Mouse (Mus musculus) embryonic facial prominence, embryonic 12.5 days (tissue): ENCODE measurements around the gene Fam229b. TPM values are rescaled to one million over a fixed set of nuclear protein-coding genes. Genes with fewer than 3 reads are reported as not detected.

ENCODE experiments used
- ATAC-seq: fragments of 200-750 bp; cut with Nextera tagmentation; 2 replicates; pipeline ENCODE4 v1.8.0; 2017; ENCODE audit not compliant: insufficient number of reproducible peaks, insufficient read depth, low FRiP score, low TSS enrichment
- H3K27ac ChIP-seq: fragments of 300-500 bp; sonication (generic); 2 replicates; pipeline ENCODE4 v1.5.1; 2016; ENCODE audit warnings: mild to moderate bottlenecking
- H3K27me3 ChIP-seq: fragments of 300-500 bp; sonication (generic); 2 replicates; pipeline ENCODE4 v1.6.1; 2016; ENCODE audit warnings: mild to moderate bottlenecking, moderate library complexity
- H3K36me3 ChIP-seq: fragments of 300-500 bp; sonication (generic); 2 replicates; pipeline ENCODE4 v1.6.1; 2016; ENCODE audit warnings: mild to moderate bottlenecking
- H3K4me1 ChIP-seq: fragments of 300-500 bp; sonication (generic); 2 replicates; pipeline ENCODE4 v1.6.1; 2016
- H3K4me2 ChIP-seq: fragments of 300-500 bp; sonication (generic); replicated peaks from 2 replicates; pipeline ENCODE4 v1.6.1; 2016; ENCODE audit warnings: mild to moderate bottlenecking, moderate library complexity
- H3K4me3 ChIP-seq: fragments of 300-500 bp; sonication (generic); 2 replicates; pipeline ENCODE4 v1.5.1; 2016; ENCODE audit warnings: mild to moderate bottlenecking
- H3K9ac ChIP-seq: fragments of 300-500 bp; sonication (generic); 2 replicates; pipeline ENCODE4 v1.6.1; 2016; ENCODE audit warnings: mild to moderate bottlenecking, moderate library complexity
- H3K9me3 ChIP-seq: fragments of 300-500 bp; sonication (generic); 2 replicates; pipeline ENCODE4 v1.6.1; 2016; ENCODE audit warnings: mild to moderate bottlenecking, moderate library complexity
- WGBS: fragments of 180-500 bp; shearing (Covaris S2); methylation state at CpG from one replicate; pipeline ENCODE4 v1.1.7; 2016; 5-methylcytosine and 5-hydroxymethylcytosine counted together
- polyA plus RNA-seq: library from polyadenylated mRNA; unstranded; fragments of >200 nt; fragmentation: Nextera tagmentation; extraction: Ambion mirVana; gene quantifications from 2 replicates; pipeline ENCODE4 v1.2.1, GENCODE M21; 2016

Fam229b gene
- 16.5 TPM in 2 replicates for polyA plus RNA-seq

DNA sequence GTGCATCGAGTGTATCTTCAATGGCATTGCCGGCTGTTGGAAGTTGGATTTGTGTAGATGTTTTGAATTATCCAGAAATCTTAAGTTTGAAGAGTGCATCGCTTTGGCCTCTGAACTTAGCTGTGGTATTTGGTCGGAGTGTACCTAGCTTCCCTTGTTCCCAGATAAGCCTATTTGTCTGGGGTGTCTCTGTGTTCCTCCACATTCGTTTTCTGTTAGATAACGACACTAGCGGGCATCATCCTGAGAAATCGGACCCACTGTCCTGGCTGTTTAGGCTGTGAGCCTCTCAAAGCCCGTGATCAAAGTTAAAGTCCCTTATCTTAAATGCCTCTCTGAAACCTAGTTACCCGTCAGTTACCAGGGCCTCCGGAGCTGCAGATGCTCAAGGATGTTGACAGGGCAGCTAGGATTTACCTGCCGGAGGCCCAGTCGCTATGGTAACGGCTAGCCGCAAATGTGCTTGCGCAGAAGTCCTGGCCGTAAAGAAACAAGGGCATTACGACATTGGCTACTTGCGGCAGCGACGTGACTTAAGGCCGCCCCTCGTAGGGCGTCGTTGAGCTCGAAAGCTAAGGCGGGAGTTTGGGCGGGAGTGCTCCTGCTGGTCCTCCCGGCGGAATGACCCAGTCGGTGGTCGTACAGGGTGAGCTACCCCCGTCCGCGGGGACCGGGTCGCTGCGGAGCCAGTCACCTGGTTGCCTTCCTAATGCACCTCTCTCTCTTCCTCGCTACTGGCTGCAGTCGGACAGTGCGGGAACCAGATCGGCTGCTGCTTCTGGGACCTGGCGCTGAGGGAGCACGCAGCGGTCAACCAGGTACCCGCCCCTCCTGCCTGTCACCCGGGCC, at the start of gene Fam229b, which contains the start of gene Tube1:
Fam229b (minus strand) TSS at position 453 of the 849 bp plus-strand sequence.
Tube1 (plus strand) TSS at position 515 of the 849 bp plus-strand sequence.
- Histone ChIP-seq H3K4me2 (peak within 1 kb of the TSS; percentile 72), H3K27me3 (no peaks in the 10 kb centered on the region), H3K9ac (peak within 1 kb of the TSS; percentile 66), H3K9me3 (no peaks in the 10 kb centered on the region), H3K4me3 (peak within 1 kb of the TSS; percentile 60), H3K4me1 (peaks cover 15% of the 10 kb centered on the region), H3K36me3 (peaks cover 15% of the 10 kb centered on the region), H3K27ac (no peak within 1 kb of the TSS; the same call in 1 of the 2 replicates)
- 5% methylated on average over 47 of the region's 47 CpGs for WGBS
- ATAC-seq = peak; percentile 91

DNA sequence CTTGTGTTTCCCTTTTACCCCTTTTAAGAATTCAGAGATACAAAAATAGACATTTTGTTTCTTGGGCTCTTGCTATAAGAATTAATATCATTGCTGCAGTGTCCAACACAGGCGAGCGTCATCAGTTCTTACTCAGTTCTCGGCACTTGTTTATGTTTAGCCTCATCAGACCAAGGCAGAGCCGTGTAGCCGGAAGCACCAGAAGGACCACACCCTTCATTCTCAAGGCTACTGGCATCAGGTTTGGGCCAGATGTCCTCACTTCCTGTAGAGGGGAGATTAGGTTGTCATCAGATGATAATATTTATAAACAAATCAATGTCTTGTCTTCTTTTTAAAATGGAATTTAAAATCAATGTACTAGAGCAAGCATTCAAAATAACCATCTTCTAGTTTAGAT, 43.3 kb upstream of the Fam229b start:
- Histone ChIP-seq H3K36me3 (no peaks in the 10 kb centered on the region), H3K9me3 (no peaks in the 10 kb centered on the region), H3K4me3 (no peak overlapping the region), H3K4me2 (no peak overlapping the region), H3K27ac (no peak overlapping the region), H3K9ac (no peak overlapping the region), H3K27me3 (no peaks in the 10 kb centered on the region), H3K4me1 (peaks cover 17% of the 10 kb centered on the region)
- WGBS = 83% methylated on average over 5 of the region's 5 CpGs
- ATAC-seq = no peak

DNA sequence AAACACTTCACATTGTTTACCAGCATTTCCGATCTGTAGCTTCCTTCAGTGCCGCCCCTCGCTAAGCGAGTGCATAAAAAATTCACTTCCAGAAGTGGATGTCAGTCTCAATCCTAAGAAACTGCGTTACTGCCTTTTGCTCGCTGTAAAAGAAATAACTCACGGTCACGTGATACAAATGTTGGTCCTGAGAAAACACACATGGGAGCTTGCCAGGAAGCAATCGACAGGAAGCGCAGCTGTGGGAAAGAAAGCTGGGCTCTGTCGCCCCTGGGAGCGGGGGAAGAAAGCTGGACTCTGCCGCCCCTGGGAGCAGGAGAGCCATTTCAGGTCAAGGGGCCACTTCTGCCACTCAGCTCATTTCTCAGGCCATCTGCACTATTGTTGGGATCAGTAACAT, 39.4 kb upstream of the Fam229b start:
- no peaks in the 10 kb centered on the region for H3K9me3 ChIP-seq
- peak overlapping the region; percentile 10 for H3K4me2 ChIP-seq
- WGBS = 30% methylated on average over 13 of the region's 13 CpGs
- peaks cover 33% of the 10 kb centered on the region for H3K4me1 ChIP-seq
- no peaks in the 10 kb centered on the region for H3K27me3 ChIP-seq
- H3K27ac ChIP-seq = peak overlapping the region; percentile 87; the same call in 1 of the 2 replicates
- no peak for ATAC-seq
- H3K36me3 ChIP-seq = no peaks in the 10 kb centered on the region
- no peak overlapping the region for H3K9ac ChIP-seq
- no peak overlapping the region for H3K4me3 ChIP-seq

DNA sequence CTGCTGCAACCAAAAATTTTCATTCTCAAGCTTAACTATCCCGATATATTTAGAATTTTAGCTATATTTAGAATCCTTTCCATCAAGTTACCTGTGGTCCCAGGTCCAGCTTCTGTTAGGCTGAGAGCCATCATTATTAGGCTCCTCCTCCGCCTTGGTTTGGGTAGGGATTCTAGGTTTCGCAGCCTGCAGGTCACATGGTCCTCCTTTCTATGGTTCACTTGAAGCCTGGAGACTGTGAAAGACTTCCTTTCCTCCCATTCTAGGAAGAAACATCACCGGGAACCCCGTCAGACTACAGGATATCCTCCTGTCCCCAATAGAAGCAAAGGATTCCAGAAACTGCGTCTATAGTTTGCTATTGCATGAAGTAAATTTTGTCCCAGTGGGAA, 38.8 kb upstream of the Fam229b start:
- H3K27ac ChIP-seq = peak overlapping the region; percentile 87
- peaks cover 33% of the 10 kb centered on the region for H3K4me1 ChIP-seq
- no peak overlapping the region for H3K9ac ChIP-seq
- H3K9me3 ChIP-seq = no peaks in the 10 kb centered on the region
- no peak for ATAC-seq
- peak overlapping the region; percentile 48 for H3K4me2 ChIP-seq
- H3K36me3 ChIP-seq = no peaks in the 10 kb centered on the region
- no peaks in the 10 kb centered on the region for H3K27me3 ChIP-seq
- no peak overlapping the region for H3K4me3 ChIP-seq
- WGBS = 68% methylated on average over 6 of the region's 6 CpGs

DNA sequence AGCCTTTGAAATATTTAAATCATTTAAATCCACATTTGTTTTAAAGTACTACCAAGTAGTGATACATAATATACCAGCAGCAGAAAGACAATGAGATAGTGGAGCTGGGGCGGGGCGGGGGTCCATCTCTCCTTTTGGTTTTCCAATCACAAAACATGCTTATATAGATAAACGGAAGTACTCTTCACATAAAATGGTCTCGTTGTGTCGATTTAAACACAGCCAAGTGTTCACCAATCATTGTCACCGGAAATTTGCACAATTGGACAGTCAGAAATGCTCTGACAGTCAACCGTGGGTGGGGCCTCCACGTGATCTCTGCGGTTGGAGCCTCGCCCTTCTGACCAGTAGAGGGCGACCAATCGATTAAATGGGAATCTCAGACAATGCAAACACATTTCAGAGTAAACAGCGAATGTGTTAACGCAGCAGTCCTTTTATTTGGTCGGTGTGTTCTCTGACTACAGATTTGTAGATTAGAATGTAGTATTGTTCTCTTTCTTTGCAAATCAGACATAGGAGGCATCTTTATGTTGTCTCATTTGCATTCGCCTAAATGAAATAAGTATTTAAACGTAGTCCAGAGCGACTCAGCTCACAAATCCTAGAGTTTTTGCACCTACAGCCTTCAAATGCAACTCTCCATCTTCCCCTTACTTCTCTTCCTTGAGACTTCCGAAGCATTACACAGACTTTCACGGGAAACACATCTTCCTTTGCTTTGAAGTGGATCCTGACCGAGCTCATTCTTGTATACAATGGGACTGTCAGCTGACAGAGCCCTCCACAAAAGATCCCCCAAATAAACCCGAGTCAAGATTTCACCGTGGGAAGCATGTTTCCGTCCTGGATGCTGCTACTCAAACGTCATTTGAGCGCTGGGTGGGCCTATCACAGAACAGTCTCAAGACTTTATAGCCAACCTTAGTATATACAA, 38.2 kb upstream of the Fam229b start:
- no peak overlapping the region for H3K9ac ChIP-seq
- 16% methylated on average over 26 of the region's 26 CpGs for WGBS
- H3K4me3 ChIP-seq = peak overlapping the region; percentile 30

DNA sequence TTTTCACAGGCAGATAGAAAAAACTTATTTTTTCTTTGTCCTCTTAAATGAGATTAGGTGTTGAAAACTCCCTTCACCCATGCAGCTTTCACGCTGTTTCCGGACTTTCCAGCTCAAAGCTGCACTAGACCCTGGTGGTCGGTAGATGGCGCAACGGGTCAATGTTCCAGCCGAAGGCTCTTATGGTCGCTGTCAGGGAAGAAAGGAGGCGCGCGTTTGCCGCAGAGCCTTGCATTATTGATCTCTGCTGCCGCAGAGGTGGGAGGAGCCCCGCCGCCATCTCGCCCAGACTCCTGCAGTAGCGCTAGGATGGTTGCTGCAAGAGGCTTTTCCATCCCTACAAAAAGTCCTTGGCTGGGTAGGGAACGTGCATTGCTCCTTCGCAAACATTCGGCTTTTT, 37.4 kb upstream of the Fam229b start:
- peak overlapping the region; percentile 30 for H3K4me3 ChIP-seq
- H3K9ac ChIP-seq = no peak overlapping the region
- WGBS = under 1% methylated on average over 19 of the region's 19 CpGs
- H3K9me3 ChIP-seq = no peaks in the 10 kb centered on the region
- H3K27me3 ChIP-seq = no peaks in the 10 kb centered on the region
- H3K27ac ChIP-seq = peak overlapping the region; percentile 87
- H3K36me3 ChIP-seq = no peaks in the 10 kb centered on the region
- H3K4me2 ChIP-seq = peak overlapping the region; percentile 48
- peaks cover 33% of the 10 kb centered on the region for H3K4me1 ChIP-seq
- peak; percentile 71 for ATAC-seq

More for the DNA sequence above, 38.2 kb upstream of the Fam229b start:
- ATAC-seq = no peak
- peak overlapping the region; percentile 87 for H3K27ac ChIP-seq
- H3K27me3 ChIP-seq = no peaks in the 10 kb centered on the region
- H3K9me3 ChIP-seq = no peaks in the 10 kb centered on the region
- peaks cover 33% of the 10 kb centered on the region for H3K4me1 ChIP-seq
- peak overlapping the region; percentile 48 for H3K4me2 ChIP-seq
- no peaks in the 10 kb centered on the region for H3K36me3 ChIP-seq

DNA sequence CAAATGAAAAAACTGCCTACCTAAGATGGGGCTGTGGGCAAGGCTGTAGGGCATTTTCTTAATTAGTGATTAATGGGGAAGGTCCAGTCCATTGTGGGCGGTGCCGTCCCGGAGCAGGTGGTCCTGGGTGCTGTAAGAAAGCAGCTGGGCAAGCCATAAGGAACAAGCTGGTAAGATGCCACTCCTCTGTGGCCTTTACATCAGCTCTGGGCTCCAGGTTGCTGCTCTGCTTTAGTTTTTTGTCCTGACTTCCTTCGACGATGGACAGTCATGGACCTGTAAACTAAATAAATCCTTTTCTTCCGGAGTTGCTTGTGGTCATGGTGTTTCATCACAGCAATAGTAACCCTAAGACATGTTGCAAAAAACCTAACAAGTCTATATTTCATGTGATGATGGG, 37.0 kb upstream of the Fam229b start:
- no peaks in the 10 kb centered on the region for H3K27me3 ChIP-seq
- no peak overlapping the region for H3K27ac ChIP-seq
- ATAC-seq = no peak
- peak overlapping the region; percentile 48 for H3K4me2 ChIP-seq
- no peaks in the 10 kb centered on the region for H3K9me3 ChIP-seq
- H3K36me3 ChIP-seq = no peaks in the 10 kb centered on the region
- H3K9ac ChIP-seq = no peak overlapping the region
- H3K4me3 ChIP-seq = no peak overlapping the region
- peaks cover 33% of the 10 kb centered on the region for H3K4me1 ChIP-seq
- 13% methylated on average over 6 of the region's 6 CpGs for WGBS

DNA sequence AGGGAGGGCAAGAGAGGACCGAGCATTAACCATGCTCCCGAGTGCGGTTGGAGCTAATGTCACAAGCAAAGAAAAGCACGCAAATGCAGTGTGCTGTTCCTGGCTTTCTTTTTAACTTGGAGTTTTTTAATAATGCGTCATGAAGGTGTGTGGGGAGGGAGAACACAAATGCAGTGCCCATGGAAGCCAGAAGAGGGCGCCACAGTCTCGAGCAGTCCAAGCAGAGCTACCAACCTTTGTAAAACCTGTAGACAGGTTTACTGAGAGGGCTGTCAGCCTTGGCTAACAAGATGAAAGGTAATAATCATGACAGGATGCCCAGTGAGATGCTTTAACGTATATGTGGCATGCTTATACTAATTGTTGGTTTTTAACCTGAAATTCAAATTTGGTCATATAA, 36.5 kb upstream of the Fam229b start:
- Histone ChIP-seq H3K4me2 (peak overlapping the region; percentile 48), H3K9ac (no peak overlapping the region; the same call in 1 of the 2 replicates), H3K4me1 (peaks cover 33% of the 10 kb centered on the region), H3K27me3 (no peaks in the 10 kb centered on the region), H3K4me3 (peak overlapping the region; percentile 6; the same call in 1 of the 2 replicates), H3K27ac (peak overlapping the region; percentile 26; the same call in 1 of the 2 replicates), H3K9me3 (no peaks in the 10 kb centered on the region), H3K36me3 (no peaks in the 10 kb centered on the region)
- no peak for ATAC-seq
- 5% methylated on average over 8 of the region's 8 CpGs for WGBS

DNA sequence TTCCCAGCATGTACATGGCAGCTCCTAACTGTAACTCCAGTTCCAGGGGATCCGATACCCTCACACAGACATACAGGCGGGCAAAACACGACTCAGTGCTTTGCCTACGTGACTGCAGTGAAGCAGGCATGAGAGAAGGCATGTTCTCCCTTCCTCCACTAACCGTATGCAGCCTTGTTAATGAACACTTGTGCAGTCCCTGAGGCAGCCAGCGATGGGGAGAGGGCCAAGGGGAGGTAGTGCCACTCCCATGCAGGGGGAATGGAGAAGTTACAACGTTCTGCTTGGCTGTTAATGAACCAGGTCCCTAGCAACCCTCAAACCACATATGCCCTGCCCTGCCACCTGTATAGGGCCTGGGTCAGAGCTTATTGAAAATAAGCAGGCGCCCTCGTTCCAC, 35.9 kb upstream of the Fam229b start:
- no peak overlapping the region for H3K9ac ChIP-seq
- peaks cover 29% of the 10 kb centered on the region for H3K4me1 ChIP-seq
- H3K9me3 ChIP-seq = peaks cover 1% of the 10 kb centered on the region; the same call in 1 of the 2 replicates
- H3K4me2 ChIP-seq = peak overlapping the region; percentile 48
- 0 out of 2 replicates have a peak, but pooled peaks have one; percentile 11 for ATAC-seq
- H3K27ac ChIP-seq = peak overlapping the region; percentile 26
- H3K36me3 ChIP-seq = no peaks in the 10 kb centered on the region
- H3K4me3 ChIP-seq = peak overlapping the region; percentile 6; the same call in 1 of the 2 replicates
- H3K27me3 ChIP-seq = no peaks in the 10 kb centered on the region
- WGBS = 29% methylated on average over 9 of the region's 9 CpGs

DNA sequence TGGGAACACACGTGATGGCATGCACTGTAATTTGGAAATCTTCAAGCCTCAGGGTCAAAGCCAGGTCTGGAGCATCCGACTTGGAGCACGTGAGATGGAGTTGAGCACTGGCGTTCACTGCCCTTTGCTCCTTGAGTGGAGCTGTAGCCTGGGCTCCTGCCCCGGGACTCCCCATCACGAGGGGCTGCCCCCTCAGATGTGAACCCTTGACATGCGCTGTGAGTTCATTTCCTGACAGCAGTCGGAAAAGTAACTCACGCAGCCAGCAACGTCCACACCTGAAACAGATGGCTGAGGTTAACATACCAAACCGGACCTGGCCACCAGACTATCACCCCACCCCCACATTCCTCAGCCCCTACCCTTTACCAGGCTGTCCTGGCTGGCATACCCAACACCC, 33.9 kb upstream of the Fam229b start:
- Histone ChIP-seq H3K36me3 (no peaks in the 10 kb centered on the region), H3K4me2 (no peak overlapping the region), H3K9ac (no peak overlapping the region), H3K27me3 (no peaks in the 10 kb centered on the region), H3K9me3 (peaks cover 3% of the 10 kb centered on the region; the same call in 1 of the 2 replicates), H3K27ac (no peak overlapping the region), H3K4me3 (no peak overlapping the region), H3K4me1 (peaks cover 27% of the 10 kb centered on the region)
- no peak for ATAC-seq
- 61% methylated on average over 11 of the region's 11 CpGs for WGBS

DNA sequence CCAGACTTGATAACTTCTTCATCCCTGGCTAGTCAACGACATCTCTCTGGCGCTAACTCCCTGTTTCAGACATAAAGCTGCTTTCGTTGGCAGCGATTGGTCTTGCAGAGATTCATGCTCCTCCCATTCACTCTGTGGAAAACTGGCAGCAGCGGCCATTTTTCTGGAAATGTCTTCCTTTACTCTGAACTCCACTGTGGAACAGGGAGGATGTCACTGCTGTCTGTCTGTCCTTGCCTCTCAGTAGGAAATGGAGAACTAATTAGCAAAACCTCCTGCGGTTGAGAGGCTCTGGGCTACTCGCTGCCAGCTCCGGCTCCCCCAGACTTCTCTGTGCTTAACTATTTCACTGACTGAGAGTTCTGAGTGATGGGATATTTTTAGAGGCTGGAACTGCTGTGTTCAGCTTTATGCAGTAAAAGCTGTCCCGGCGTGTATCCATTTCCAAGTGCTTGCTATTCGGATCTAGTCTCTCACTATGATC, 32.0 kb upstream of the Fam229b start:
- WGBS = 23% methylated on average over 11 of the region's 11 CpGs
- H3K4me2 ChIP-seq = 0 out of 2 replicates have a peak overlapping the region, but pooled peaks have one; percentile 25
- H3K4me3 ChIP-seq = peak overlapping the region; percentile 9; the same call in 1 of the 2 replicates
- ATAC-seq = no peak
- peaks cover 19% of the 10 kb centered on the region for H3K4me1 ChIP-seq
- no peak overlapping the region for H3K27ac ChIP-seq
- H3K36me3 ChIP-seq = no peaks in the 10 kb centered on the region
- peaks cover 3% of the 10 kb centered on the region; the same call in 1 of the 2 replicates for H3K9me3 ChIP-seq
- no peaks in the 10 kb centered on the region for H3K27me3 ChIP-seq
- no peak overlapping the region for H3K9ac ChIP-seq
